Mouse (Mus musculus): Measurements from ENCODE around the gene C2cd3. TPM values are rescaled to one million over a fixed set of nuclear protein-coding genes. Genes with fewer than 3 reads are reported as not detected.

The C2cd3 gene
- total and polyA plus RNA-seq, 3 experiments, result 8.5 to 23.5 TPM; not detected in 1

DNA sequence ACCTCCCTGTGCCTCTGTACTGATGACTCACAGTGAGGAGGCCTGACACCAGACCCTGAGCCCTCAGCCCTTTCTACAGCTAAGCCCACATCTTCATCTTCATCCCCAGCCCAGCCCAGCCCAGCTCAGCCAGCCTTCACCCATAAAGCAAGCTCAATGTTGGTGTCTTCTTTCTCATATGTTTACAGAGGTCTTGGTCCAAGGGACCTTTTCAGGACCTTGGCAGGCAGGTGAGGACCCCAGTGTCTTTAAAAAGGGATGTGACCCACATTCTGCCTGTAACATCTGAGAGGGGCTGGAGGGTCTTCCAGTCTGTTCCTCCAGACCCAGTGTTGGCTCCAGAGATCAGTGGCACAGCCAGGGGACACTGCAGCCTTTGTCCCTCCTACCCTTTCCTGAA, 127.4 kb downstream of the C2cd3 start:
- H3K9ac ChIP-seq (ENCODE audit: control insufficient read depth, low read depth, low read length, poor library complexity, severe bottlenecking), result no peak overlapping the region
- no peak for TF ChIP-seq MYC (IDR thresholded peaks at IDR 0.05; ENCODE audit: low read depth, low read length)
- TF ChIP-seq MYB (IDR thresholded peaks at IDR 0.05; ENCODE audit: low read depth, low read length), result no peak
- no peak for TF ChIP-seq KAT2A (conservative IDR thresholded peaks at IDR 0.05; ENCODE audit: low read depth, low read length)
- no peak for TF ChIP-seq MXI1 (IDR thresholded peaks at IDR 0.05; ENCODE audit: low read depth, low read length)
- TF ChIP-seq ZKSCAN1 (IDR thresholded peaks at IDR 0.05; ENCODE audit: low read depth, low read length), result no peak
- no peak for TF ChIP-seq NELFE (IDR thresholded peaks at IDR 0.05; ENCODE audit: low read depth, low read length)
- TF ChIP-seq POLR2AphosphoS2 (IDR thresholded peaks at IDR 0.05; ENCODE audit: low read length), result no peak
- no peak for TF ChIP-seq UBTF (IDR thresholded peaks at IDR 0.05; ENCODE audit: borderline replicate concordance, insufficient read depth, low read depth, low read length)
- no peak for TF ChIP-seq ZNF384 (IDR thresholded peaks at IDR 0.05; ENCODE audit: low read depth, low read length)
- TF ChIP-seq MAX (IDR thresholded peaks at IDR 0.05; ENCODE audit: low read length), result no peak
- no peak for TF ChIP-seq USF1 (IDR thresholded peaks at IDR 0.05; ENCODE audit: low read depth, low read length)
- no peak for TF ChIP-seq SIN3A (IDR thresholded peaks at IDR 0.05; ENCODE audit: low read length)
- TF ChIP-seq SMC3 (IDR thresholded peaks at IDR 0.05; ENCODE audit: low read depth, low read length), result no peak
- no peak for DNase-seq (ENCODE audit: low read depth, low spot score)
- H3K4me3 ChIP-seq (ENCODE audit: control insufficient read depth in 1 of 2, insufficient read depth in 1 of 2, low read depth in 2 of 2, low read length in 2 of 2), result no peak overlapping the region
- H3K79me2 ChIP-seq (ENCODE audit: control insufficient read depth, insufficient read depth, low read length, poor library complexity), result peaks cover 20% of the 10 kb centered on the region
- no peaks in the 10 kb centered on the region for H3K9me3 ChIP-seq (replicated peaks; ENCODE audit: insufficient read depth, low read length)
- no peaks in the 10 kb centered on the region for H3K27me3 ChIP-seq (ENCODE audit: control insufficient read depth in 1 of 2, insufficient read depth in 2 of 2, low read length in 2 of 2)
- H3K4me1 ChIP-seq (ENCODE audit: control insufficient read depth in 1 of 2, insufficient read depth in 2 of 2, low read length in 2 of 2), result peaks cover 3 to 19% of the 10 kb centered on the region in 2 experiments; a peak in 3 of 4 replicates
- H3K27ac ChIP-seq (ENCODE audit: control insufficient read depth, low read depth, low read length), result no peak overlapping the region
- H3K36me3 ChIP-seq (ENCODE audit: control insufficient read depth in 1 of 2, insufficient read depth in 2 of 2, low read length in 2 of 2), result peaks cover 0 to 8% of the 10 kb centered on the region in 2 experiments; a peak in 3 of 4 replicates

DNA sequence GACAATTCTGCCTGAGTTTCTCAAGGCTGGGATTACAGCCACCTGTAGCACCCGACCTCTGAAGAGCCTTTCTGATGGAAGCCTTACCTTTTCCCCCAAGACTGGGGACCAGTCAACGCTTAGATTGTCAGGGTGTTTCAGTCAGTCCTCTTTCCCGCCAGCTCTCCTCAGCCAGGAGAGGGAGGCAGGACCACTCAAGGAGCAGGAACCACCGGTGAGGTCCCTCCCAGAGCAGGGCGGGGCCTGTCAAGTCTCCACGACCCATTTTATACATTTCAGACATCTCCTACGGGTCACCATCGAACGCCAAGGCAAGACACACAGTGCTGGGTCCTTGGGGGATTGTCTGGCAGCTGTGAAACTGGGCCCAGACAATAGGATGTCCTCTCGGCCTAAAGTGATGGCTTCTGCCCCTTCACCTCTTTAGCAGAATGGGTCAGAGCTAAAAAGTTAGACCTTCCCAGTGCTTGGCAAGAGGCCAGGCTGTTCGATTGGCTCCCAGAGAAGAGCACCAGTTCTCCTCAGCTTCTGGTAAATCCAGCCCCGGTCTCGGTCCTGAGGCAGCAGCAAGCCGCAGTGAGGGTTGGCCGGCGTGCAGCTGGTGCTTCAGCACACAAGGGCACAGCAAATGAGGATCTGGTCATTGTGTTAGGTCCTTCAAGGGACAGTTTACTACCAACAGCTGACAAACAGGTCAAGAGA, 128.4 kb downstream of the C2cd3 start:
- H3K27me3 ChIP-seq (ENCODE audit: control insufficient read depth in 1 of 2, insufficient read depth in 2 of 2, low read length in 2 of 2), result no peaks in the 10 kb centered on the region
- H3K9me3 ChIP-seq (replicated peaks; ENCODE audit: insufficient read depth, low read length), result no peaks in the 10 kb centered on the region
- TF ChIP-seq CHD2 (IDR thresholded peaks at IDR 0.05; ENCODE audit: low read length) (no peak), NRF1 (IDR thresholded peaks at IDR 0.05; ENCODE audit: insufficient read depth, low read depth, low read length, poor library complexity, severe bottlenecking) (no peak), TBP (IDR thresholded peaks at IDR 0.05; ENCODE audit: low read depth, low read length) (no peak), JUND (IDR thresholded peaks at IDR 0.05; ENCODE audit: low read depth, low read length) (no peak), E2F4 (IDR thresholded peaks at IDR 0.05; ENCODE audit: borderline replicate concordance, low read depth, low read length) (no peak), CHD1 (IDR thresholded peaks at IDR 0.05; ENCODE audit: low read depth, low read length) (no peak), UBTF (IDR thresholded peaks at IDR 0.05; ENCODE audit: borderline replicate concordance, insufficient read depth, low read depth, low read length) (no peak), ZKSCAN1 (IDR thresholded peaks at IDR 0.05; ENCODE audit: low read depth, low read length) (no peak), ETS1 (IDR thresholded peaks at IDR 0.05; ENCODE audit: low read depth, low read length) (no peak), USF2 (IDR thresholded peaks at IDR 0.05; ENCODE audit: borderline replicate concordance in 1 of 2, insufficient read depth in 1 of 2, low read depth in 1 of 2, low read length in 2 of 2) (no peak), NELFE (IDR thresholded peaks at IDR 0.05; ENCODE audit: low read depth, low read length) (no peak), BHLHE40 (IDR thresholded peaks at IDR 0.05; ENCODE audit: borderline replicate concordance, low read depth, low read length) (no peak), HCFC1 (IDR thresholded peaks at IDR 0.05; ENCODE audit: low read depth, low read length) (no peak)
- no peak overlapping the region for H3K27ac ChIP-seq (ENCODE audit: control insufficient read depth, low read depth, low read length)
- DNase-seq (ENCODE audit: low read depth, low spot score), result peak; percentile 39
- H3K79me2 ChIP-seq (ENCODE audit: control insufficient read depth, insufficient read depth, low read length, poor library complexity), result peaks cover 10% of the 10 kb centered on the region
- no peak overlapping the region for H3K4me3 ChIP-seq (ENCODE audit: control insufficient read depth in 1 of 2, insufficient read depth in 1 of 2, low read depth in 2 of 2, low read length in 2 of 2)
- peaks cover 3 to 19% of the 10 kb centered on the region in 2 experiments; a peak in 3 of 4 replicates for H3K4me1 ChIP-seq (ENCODE audit: control insufficient read depth in 1 of 2, insufficient read depth in 2 of 2, low read length in 2 of 2)
- peaks cover 0 to 8% of the 10 kb centered on the region in 2 experiments; a peak in 3 of 4 replicates for H3K36me3 ChIP-seq (ENCODE audit: control insufficient read depth in 1 of 2, insufficient read depth in 2 of 2, low read length in 2 of 2)
- no peak overlapping the region for H3K9ac ChIP-seq (ENCODE audit: control insufficient read depth, low read depth, low read length, poor library complexity, severe bottlenecking)
